Mouse (Mus musculus) macrophage (primary cell): Measurements from ENCODE around the gene L3mbtl3. TPM values are rescaled to one million over a fixed set of nuclear protein-coding genes. Genes with fewer than 3 reads are reported as not detected.

Experiments
- H3K27ac ChIP-seq: fragments of 350-480 bp; formaldehyde crosslinking; 2 replicates; pipeline ENCODE4 v1.9.0; 2021
- H3K36me3 ChIP-seq: fragments of 350-480 bp; formaldehyde crosslinking; 2 replicates; pipeline ENCODE4 v1.9.0; 2021; ENCODE audit errors: inconsistent target
- H3K4me3 ChIP-seq: fragments of 350-480 bp; formaldehyde crosslinking; 2 replicates; pipeline ENCODE4 v1.9.0; 2021; ENCODE audit errors: inconsistent target
- H3K79me2 ChIP-seq: fragments of 350-480 bp; formaldehyde crosslinking; 2 replicates; pipeline ENCODE4 v1.9.0; 2021; ENCODE audit errors: inconsistent target
- WGBS: methylation state at CpG from one replicate; pipeline ENCODE4 v1.1.7; 2026; ENCODE audit warnings: inconsistent platforms; ENCODE audit not compliant: missing documents; 5-methylcytosine and 5-hydroxymethylcytosine counted together
- polyA plus RNA-seq: library from polyadenylated mRNA; stranded (reverse); fragments of 250-400 nt; gene quantifications from 3 replicates; pipeline ENCODE4 v1.2.4, GENCODE M21; 2018; ENCODE audit warnings: inconsistent platforms

L3mbtl3 gene
- polyA plus RNA-seq, 1 experiment from 2014 or later = 10.8 TPM

DNA sequence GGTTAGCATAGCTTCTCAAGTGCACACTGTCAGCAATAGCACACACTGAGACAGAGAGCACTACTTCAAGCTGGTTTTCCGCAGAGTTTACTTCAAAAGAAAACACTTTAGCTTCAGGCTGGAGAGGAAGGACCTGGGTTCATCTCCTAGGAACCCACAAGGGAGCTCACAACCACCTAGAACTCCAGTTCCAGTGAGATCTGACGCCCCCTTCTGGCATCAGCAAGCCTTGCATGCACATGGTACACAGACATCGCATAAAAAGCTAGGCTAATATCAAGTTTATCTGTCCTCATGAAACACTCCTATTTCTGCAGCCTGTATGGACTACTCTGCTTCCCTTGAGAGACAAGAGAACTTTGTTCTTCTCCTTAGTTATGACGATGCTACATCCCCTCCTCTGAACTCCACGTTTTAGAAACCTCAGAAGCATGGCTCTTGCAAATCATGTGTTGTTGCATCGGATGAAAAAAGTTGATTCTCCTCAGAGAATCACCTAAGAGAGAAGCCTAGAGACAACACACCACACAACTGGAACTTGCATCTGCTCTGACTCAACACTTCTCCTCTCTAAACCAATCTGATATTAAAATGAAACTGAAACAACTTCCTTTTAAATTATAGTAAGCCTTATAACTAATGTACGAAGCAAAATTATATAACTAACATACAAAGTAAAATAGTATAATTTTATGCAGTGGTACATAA lies 53.3 kb downstream of the L3mbtl3 start:
- 57% methylated on average over 7 of the region's 7 CpGs for WGBS
- Histone ChIP-seq H3K36me3 (peaks cover 4% of the 10 kb centered on the region; the same call in 1 of the 2 replicates), H3K79me2 (no peaks in the 10 kb centered on the region), H3K27ac (no peak overlapping the region), H3K4me3 (peak overlapping the region; percentile 0; the same call in 1 of the 2 replicates)

DNA sequence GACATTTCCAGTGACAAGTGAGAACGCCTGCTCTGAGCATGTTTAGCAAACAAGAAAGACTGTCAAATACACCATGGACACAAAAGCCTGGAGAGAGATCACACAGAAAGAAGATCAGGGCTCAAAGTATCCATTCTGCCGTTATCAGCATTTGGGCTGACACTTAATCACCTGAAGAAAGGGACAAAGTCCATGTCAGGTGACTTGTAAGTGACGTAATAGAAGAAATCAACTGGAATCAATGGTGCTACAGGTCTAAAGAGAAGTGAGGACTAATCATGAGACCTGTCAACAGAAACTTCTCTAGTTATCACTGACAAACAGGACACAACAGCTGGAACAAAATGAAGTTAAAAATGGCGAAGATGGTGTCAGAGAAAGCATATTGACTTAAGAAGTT lies 55.1 kb downstream of the L3mbtl3 start:
- no peaks in the 10 kb centered on the region for H3K36me3 ChIP-seq
- no peaks in the 10 kb centered on the region for H3K79me2 ChIP-seq
- 100% methylated on average over 4 of the region's 4 CpGs for WGBS
- no peak overlapping the region for H3K4me3 ChIP-seq
- no peak overlapping the region for H3K27ac ChIP-seq

DNA sequence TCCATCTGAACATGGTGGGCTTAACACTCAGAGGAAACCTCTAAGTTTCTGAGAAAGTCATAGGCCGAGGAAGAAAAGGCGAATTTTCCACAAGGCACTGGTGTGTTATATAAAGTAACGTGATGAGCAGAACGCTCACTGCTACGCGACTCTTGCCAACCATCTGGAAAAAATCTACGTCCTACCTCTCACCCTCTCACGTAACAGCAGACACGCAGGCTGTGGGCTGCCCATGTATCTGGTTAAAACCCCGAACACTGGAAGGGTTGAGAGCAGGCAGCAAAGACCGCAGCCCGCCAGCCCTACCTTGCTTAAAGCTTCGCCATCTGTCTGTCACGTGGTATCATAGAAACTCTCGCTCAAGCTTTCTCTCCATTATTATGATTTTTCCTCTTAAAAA lies 61.4 kb downstream of the L3mbtl3 start:
- H3K36me3 ChIP-seq = peaks cover 21% of the 10 kb centered on the region; the same call in 1 of the 2 replicates
- 97% methylated on average over 15 of the region's 15 CpGs for WGBS
- no peak overlapping the region for H3K4me3 ChIP-seq
- no peak overlapping the region for H3K27ac ChIP-seq
- H3K79me2 ChIP-seq = no peaks in the 10 kb centered on the region

DNA sequence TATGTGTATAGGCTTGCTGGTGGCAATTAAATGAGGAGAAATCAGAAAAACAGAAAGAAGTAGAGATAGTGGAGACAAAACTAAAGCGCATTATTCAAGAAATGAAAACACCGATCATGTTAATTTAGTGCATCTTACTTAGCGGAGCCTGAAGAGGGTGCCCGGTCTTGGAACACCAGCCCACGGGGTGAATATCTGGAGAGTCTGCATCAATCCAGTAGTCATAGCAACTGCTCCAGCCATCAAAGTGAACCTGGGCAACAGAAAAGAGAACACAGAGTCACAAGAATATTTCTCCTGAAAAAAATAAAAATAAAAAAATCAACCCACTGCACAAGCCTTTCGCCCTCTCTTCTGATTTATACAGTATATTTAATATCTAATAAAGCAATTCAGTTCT lies 72.3 kb downstream of the L3mbtl3 start:
- H3K36me3 ChIP-seq = peaks cover 9% of the 10 kb centered on the region; the same call in 1 of the 2 replicates

DNA sequence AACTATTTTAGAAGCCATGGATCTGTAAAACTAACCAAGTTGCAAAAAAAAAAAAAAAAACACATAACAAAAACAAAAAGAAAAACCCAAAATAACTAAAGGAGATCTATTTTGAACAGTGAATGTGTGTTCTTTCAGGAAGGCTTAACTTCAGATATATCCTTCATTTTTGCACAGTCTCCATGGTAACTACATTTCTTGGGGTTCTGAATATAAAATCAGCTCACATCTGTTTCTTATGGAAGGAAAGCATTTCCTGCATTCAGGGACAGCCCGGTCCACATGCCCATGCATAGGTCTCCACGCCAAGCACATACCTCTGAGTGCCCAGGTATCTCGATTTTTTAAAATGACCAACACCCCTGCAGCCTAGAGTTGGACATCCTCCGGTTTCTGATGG lies 73.4 kb downstream of the L3mbtl3 start:
- Histone ChIP-seq H3K36me3 (peaks cover 9% of the 10 kb centered on the region; the same call in 1 of the 2 replicates), H3K79me2 (no peaks in the 10 kb centered on the region), H3K4me3 (no peak overlapping the region), H3K27ac (no peak overlapping the region)
- 95% methylated on average over 4 of the region's 4 CpGs for WGBS

More for the DNA sequence above, 72.3 kb downstream of the L3mbtl3 start:
- Histone ChIP-seq H3K4me3 (no peak overlapping the region), H3K79me2 (no peaks in the 10 kb centered on the region), H3K27ac (no peak overlapping the region)
- 100% methylated on average over 6 of the region's 6 CpGs for WGBS

DNA sequence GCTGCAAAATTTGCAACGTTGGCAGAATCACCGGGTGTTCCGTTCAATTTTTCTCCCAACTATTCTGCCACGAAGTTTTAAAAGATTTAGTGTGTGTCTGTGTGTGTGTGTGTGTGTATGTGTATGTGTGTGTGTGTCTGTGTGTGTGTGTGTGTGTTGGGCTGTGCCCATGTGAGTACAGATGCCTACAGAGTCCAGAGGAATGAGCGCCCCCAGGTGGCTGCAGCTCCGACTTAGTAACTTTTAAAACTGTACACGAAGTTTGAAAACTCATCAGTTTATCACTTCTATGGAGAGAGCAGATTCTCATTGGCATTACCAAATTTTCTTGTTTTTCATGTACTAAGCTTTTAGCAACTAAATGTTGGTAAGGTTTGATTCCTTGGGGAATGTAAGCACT lies 78.1 kb downstream of the L3mbtl3 start:
- H3K36me3 ChIP-seq = peaks cover 8% of the 10 kb centered on the region; the same call in 1 of the 2 replicates
- WGBS = 96% methylated on average over 7 of the region's 7 CpGs
- H3K79me2 ChIP-seq = no peaks in the 10 kb centered on the region
- H3K27ac ChIP-seq = no peak overlapping the region
- no peak overlapping the region for H3K4me3 ChIP-seq

DNA sequence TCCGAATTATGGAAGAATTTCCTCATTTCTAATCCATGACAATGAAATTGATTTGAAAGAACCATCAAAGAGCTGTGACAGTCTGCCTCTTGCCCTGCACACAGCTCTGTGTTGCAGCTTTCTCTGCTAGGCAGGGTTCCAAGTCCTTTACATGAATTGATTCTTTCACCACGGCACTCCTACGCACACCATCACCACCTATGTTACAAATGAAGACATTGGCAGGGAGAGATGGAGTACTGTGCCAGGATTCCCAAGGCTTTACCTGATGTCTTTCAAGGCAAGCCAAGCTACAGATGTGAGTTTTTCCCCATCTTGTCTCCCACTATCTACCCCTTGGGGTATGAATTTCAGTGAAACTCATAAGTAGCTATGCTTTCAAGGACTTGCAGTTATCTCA lies 78.6 kb downstream of the L3mbtl3 start:
- no peak overlapping the region for H3K27ac ChIP-seq
- H3K36me3 ChIP-seq = peaks cover 4% of the 10 kb centered on the region; the same call in 1 of the 2 replicates
- WGBS = 97% methylated on average over 3 of the region's 3 CpGs
- no peak overlapping the region for H3K4me3 ChIP-seq
- no peaks in the 10 kb centered on the region for H3K79me2 ChIP-seq

DNA sequence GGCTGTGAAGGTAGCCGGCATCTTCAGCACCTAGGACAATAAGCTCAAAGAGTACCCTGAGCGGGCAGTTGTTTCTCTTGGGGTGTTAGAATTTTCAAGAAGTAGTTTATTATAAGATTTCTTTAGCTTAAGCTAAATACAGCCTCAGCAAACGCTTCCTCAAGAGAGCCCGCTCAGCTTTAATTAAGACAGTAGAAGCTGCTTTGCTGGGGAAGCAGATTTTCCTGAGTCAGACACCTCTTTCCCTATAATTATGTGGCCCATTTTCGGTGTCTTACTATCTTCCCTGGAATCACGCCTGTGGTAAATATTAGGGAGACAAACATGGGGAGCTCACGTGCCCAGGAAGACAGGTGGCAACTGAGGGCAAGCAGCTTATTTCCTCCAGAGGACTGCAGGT lies 88.6 kb downstream of the L3mbtl3 start:
- Histone ChIP-seq H3K27ac (no peak overlapping the region), H3K36me3 (no peaks in the 10 kb centered on the region), H3K4me3 (no peak overlapping the region), H3K79me2 (no peaks in the 10 kb centered on the region)
- WGBS = 84% methylated on average over 7 of the region's 7 CpGs

DNA sequence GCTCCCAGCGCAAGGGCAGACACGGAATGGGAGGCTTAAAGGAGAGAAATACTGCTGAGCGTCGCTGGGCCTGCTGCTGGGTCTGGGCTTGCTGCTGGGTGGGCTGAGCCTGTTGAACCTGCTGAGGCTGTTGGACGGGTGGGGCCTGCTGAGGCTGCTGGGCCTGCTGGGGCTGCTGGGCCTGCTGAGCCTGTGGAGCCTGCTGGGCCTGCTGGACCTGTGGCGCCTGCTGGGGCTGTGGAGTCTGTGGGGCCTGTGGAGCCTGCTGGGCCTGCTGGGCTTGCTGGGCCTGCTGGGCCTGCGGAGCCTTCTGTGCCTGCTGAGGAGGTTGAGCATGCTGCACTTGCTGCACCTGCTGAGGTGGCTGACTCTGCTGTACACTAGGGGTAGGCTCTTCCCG lies 95.8 kb downstream of the L3mbtl3 start:
- WGBS = 95% methylated on average over 8 of the region's 8 CpGs
- peaks cover 13% of the 10 kb centered on the region; the same call in 1 of the 2 replicates for H3K36me3 ChIP-seq

DNA sequence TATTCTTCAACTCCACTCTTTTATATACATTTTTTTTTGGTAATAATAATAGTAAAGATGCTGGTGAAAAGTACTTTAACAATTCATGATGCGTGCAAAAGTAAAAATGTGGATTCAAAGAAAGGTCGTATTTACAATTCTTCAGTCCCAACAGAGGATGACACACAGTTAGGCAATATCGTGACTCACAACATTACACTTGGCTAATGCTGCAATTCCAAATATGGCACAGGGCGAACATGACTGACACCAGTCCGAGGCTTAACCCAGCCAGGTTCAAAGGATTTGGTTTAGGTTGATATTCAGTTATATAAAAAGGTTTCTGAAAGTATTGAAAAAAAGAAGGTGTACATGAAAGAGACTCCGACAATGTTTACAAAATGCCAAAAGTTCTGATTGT lies 100.4 kb downstream of the L3mbtl3 start:
- peaks cover 13% of the 10 kb centered on the region; the same call in 1 of the 2 replicates for H3K36me3 ChIP-seq
- H3K27ac ChIP-seq = no peak overlapping the region
- H3K79me2 ChIP-seq = no peaks in the 10 kb centered on the region
- 90% methylated on average over 6 of the region's 6 CpGs for WGBS
- H3K4me3 ChIP-seq = no peak overlapping the region

More for the DNA sequence above, 95.8 kb downstream of the L3mbtl3 start:
- H3K27ac ChIP-seq = no peak overlapping the region
- no peak overlapping the region for H3K4me3 ChIP-seq
- no peaks in the 10 kb centered on the region for H3K79me2 ChIP-seq

DNA sequence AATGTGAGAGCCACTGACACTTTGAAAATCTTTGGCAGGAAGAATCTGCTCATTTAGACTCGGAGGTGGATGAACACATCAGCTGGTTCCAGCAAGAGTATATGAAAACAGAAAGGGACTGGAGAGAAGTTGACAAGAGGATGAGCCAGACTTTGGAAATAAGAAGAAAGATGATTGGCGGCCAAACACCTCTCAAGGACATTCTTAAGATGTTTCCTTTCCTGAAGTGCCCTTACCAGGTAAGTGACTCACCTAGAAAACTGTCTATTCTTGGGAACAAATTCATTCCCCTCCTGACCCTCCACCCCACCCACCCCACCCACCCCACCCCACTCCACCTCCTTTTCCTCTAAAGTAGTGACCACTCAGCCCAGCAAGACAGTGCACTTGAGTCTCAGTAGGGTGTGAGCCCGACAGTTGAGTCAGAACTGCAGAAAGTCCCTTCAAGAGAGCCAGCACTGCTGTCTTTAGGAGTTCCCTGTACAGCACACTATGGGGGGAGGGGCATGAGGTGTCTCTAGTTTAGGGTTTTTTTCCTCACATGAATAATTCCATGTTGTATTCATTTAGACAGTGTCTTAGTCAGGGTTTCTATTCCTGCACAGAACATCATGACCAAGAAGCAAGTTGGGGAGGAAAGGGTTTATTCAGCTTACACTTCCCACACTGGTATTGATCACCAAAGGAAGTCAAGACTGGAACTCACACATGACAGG lies 111.9 kb downstream of the L3mbtl3 start:
- WGBS = 92% methylated on average over 3 of the region's 3 CpGs
- Histone ChIP-seq H3K27ac (no peak overlapping the region), H3K36me3 (no peaks in the 10 kb centered on the region), H3K79me2 (no peaks in the 10 kb centered on the region), H3K4me3 (no peak overlapping the region)

DNA sequence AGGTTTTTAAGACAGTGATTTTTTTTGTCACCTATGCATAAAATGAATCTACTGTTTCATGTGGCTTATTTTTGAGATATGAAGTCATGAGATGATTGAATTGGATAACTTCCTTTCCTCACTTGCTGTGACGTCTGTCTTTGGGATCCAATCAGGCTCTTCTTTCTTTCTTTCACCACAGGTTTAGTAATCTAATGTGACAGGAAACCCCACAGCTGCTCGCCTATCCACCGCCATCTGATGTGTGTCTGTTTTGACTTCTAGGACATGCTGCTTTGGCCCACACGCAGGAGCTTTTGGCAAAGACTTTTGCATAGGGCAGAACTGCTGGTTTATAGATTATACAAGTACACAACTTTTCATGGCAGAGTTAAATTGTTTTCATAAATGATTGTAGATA lies 115.9 kb downstream of the L3mbtl3 start:
- Histone ChIP-seq H3K27ac (no peak overlapping the region), H3K4me3 (no peak overlapping the region), H3K36me3 (no peaks in the 10 kb centered on the region), H3K79me2 (no peaks in the 10 kb centered on the region)
- WGBS = 66% methylated on average over 4 of the region's 4 CpGs

DNA sequence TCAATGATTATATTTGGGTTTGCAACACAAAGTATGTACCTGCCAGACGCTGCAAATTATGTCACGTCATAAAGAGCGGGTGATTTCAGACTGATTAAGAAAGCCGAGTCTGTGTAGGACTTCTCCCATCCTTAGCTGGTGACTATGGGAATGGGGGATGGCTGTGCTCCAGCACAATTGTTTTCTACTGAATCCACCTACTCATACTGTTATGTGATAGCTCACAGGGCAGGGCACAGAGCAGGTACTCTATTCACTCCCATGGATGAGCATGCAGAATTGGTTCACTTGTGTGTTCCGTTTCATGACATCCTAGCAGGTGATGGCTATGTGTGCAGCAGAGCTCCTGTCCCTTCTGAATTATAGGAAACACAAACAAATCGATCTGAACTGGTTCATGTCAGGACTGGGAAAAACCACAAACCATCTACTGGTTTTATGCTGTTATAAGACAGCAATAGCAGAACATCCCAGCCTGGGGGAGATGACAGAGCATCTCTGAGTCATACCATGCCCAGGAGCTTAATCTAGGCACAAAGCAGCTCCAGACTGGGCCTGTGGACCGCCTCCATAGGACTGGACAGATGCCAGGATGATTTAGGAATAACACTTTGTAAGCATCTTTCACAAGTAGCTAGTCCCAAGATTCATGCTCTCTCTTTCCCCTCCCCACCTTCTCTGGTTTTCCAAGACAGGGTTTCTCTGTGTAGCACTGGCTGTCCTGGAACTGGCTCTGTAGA lies 126.2 kb downstream of the L3mbtl3 start:
- Histone ChIP-seq H3K36me3 (no peaks in the 10 kb centered on the region), H3K27ac (no peak overlapping the region), H3K79me2 (no peaks in the 10 kb centered on the region), H3K4me3 (no peak overlapping the region)
- 84% methylated on average over 7 of the region's 7 CpGs for WGBS

DNA sequence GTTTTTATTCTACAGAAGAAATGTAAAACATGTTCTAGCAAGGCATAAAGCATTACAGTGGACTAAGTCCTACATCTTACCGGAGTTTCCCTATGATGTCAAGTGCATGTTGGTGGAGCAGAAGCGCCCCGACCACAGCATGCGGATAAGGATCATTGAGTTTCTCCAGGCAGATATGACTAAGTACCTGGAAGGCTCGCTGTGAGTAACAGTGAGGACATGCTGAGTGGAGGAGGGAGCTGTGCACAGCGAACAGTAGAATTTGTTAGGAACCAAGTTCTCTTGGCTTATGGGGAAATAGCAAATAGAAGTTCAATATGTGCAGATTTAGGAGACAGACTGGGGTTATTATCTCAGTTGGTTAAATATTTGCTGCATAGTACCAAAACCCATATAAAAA lies 131.3 kb downstream of the L3mbtl3 start:
- no peaks in the 10 kb centered on the region for H3K79me2 ChIP-seq
- no peaks in the 10 kb centered on the region for H3K36me3 ChIP-seq
- H3K27ac ChIP-seq = no peak overlapping the region
- 96% methylated on average over 6 of the region's 6 CpGs for WGBS
- H3K4me3 ChIP-seq = no peak overlapping the region

DNA sequence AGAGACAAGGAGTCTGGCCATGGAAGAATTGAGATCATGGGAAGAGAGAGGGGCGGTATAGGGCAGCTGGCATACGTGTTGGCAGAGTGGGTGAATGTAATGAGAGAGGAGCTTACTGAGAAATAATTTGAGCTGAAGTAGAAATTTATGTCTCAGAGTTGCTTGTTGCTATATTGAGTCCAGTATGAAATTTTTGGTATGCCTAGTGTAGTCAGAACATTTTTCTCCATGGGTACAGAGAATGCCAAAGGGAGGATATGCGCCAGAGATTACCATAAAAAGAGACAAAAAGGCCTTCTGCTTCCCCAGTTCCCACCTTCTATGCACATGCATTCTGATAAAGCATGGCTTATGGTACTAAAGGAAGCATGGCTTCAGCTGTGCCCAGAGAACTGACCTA lies 132.6 kb downstream of the L3mbtl3 start:
- Histone ChIP-seq H3K27ac (no peak overlapping the region), H3K4me3 (no peak overlapping the region), H3K36me3 (no peaks in the 10 kb centered on the region), H3K79me2 (no peaks in the 10 kb centered on the region)
- WGBS = 87% methylated on average over 3 of the region's 3 CpGs
